Mouse (Mus musculus) adipocyte (in vitro differentiated cells): ENCODE results near the gene Gpr68.
A peak's percentile ranks its signal among the peaks of the same experiment; 100 is the strongest.

Experiments used
- DNase-seq: peaks from one replicate; pipeline ENCODE4 v3.0.0-alpha.2; 2016; ENCODE audit warnings: low spot score

The Gpr68 gene

GRCm38 (mm10) chr12:100907598-100908297, at the start of gene Gpr68:
TSS of gene Gpr68 (minus strand) at chr12:100908198.
- no peak for DNase-seq

- DNase-seq: no peak
These were observed 49.3 kb upstream of the Gpr68 start for GRCm38 (mm10) chr12:100957257-100957656.

GRCm38 (mm10) chr12:100956825-100957224, 48.8 kb upstream of the Gpr68 start:
- DNase-seq: peak; percentile 10

- no peak for DNase-seq
These were observed 48.0 kb upstream of the Gpr68 start for GRCm38 (mm10) chr12:100956028-100956427.

- no peak for DNase-seq
These were observed 45.9 kb upstream of the Gpr68 start for GRCm38 (mm10) chr12:100953926-100954325.

- peak; percentile 71 for DNase-seq
These were observed 44.4 kb upstream of the Gpr68 start for GRCm38 (mm10) chr12:100952193-100952931.

GRCm38 (mm10) chr12:100949146-100949545, 41.1 kb upstream of the Gpr68 start:
- DNase-seq: peak; percentile 13

- DNase-seq: no peak
These were observed 40.0 kb upstream of the Gpr68 start for GRCm38 (mm10) chr12:100948021-100948420.

GRCm38 (mm10) chr12:100945948-100946347, 38.0 kb upstream of the Gpr68 start:
- DNase-seq: no peak

GRCm38 (mm10) chr12:100945501-100945900, 37.5 kb upstream of the Gpr68 start:
- no peak for DNase-seq

- DNase-seq: no peak
These were observed 36.9 kb upstream of the Gpr68 start for GRCm38 (mm10) chr12:100944921-100945336.

- no peak for DNase-seq
These were observed 35.1 kb upstream of the Gpr68 start for GRCm38 (mm10) chr12:100943146-100943545.

- DNase-seq: no peak
These were observed 33.4 kb upstream of the Gpr68 start for GRCm38 (mm10) chr12:100941361-100941760.

GRCm38 (mm10) chr12:100937441-100938360, 29.7 kb upstream of the Gpr68 start:
- DNase-seq: no peak

- no peak for DNase-seq
These were observed 28.7 kb upstream of the Gpr68 start for GRCm38 (mm10) chr12:100936737-100937136.

GRCm38 (mm10) chr12:100936116-100936515, 28.1 kb upstream of the Gpr68 start:
- DNase-seq: peak; percentile 84

- DNase-seq: peak; percentile 18
These were observed 26.8 kb upstream of the Gpr68 start for GRCm38 (mm10) chr12:100934796-100935195.

- DNase-seq: no peak
These were observed 23.7 kb upstream of the Gpr68 start for GRCm38 (mm10) chr12:100931653-100932052.

- no peak for DNase-seq
These were observed 20.3 kb upstream of the Gpr68 start for GRCm38 (mm10) chr12:100928286-100928685.

GRCm38 (mm10) chr12:100925644-100926619, 17.9 kb upstream of the Gpr68 start:
- peak; percentile 83 for DNase-seq
